Mouse (Mus musculus): Measurements from ENCODE around the gene Slc25a21.
A peak's percentile ranks its signal among the peaks of the same experiment; 100 is the strongest.
"Not testable (repeated sequence)": the region's sequence is repeated elsewhere in the genome, so short reads cannot be mapped to it uniquely, and the experiment has no call there.

Gene Slc25a21

DNA sequence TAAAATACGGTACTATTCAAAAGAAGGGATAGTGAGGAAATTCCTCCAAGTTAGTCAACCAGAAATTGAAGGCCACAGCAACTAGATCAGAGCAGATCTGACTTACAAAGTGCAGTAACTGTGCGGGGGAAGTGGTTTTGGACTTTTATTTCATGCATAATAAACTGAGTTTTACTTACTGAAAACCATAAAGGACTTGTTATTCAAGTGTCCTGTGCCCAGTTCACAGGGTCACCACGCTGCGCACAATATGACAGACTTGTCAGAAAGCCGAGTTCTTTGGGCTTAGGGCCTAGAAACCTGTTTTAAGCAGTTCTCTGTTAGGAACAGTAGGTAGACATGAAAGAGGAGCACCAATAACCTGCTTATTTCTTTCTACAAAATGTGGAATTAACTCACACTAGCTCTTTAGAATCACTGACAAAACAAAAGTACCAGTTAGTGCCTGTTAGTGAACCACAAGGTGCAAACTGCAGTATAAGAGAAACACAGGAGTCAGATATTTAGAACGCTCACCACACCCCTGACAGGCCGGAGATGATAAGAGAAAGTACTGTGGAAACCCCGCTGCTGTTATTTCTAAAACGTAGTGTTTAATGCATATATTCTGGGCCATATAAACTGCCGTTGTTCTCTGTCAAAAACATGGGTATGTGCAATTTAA lies at the start of gene Slc25a21:
Gene Slc25a21, minus strand, starts transcription at position 110 of the 664 bp plus-strand sequence.
- DNase-seq, result no peak

DNA sequence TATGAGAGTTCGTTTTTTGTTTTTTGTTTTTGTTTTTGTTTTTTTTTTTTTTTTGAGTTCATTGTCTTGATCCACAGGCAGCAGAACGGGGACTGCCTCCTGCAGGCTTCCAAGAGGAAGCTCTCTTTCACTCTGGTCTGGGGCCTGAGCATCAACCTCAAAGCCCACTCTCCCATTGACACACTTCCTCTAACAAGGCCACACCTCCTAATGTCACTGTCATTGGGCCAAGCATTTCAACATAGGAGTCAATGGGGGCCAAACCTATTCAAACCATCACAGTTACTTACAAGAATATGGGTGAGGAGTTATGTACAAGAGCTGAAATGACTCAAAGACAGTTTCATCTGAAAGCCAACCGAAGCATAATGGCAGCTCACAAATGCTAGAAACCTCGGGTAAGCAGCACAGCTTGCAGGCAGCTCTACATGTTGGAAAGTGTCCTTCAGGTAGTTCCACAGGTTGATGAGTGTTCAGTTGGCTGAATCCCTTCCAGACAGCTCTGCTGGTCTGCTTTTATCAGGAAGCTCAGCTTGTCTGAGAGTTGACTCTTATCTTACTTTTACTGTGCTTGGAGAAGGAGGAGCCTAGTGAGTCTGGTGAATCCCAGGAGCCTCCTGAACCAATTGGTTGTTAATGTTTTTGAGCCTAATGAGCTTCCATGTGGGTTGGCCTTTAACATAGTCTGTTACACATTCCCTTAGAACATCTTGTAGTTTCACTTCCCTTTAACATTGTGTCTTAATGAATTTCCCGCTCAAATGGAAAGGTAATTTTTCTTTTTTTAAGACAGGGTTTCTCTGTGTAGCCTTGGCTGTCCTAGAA lies 46.6 kb upstream of the Slc25a21 start:
- DNase-seq, result no peak

DNA sequence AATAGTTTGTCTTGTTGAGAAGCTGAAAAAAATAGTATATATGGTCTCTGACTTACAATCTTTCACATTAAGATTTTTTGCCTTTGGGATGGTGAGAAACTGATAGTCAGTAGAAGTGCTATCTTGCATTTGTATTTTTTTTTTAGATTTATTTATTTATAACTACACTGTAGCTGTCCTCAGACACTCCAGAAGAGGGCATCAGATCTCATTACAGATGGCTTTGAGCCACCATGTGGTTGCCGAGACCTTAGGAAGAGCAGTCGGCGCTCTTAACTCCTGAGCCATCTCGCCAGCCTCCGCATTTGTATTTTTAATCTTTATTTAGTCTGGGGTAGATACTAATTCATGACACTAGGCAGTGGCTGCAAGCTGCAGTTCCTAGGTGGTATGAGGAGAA lies 36.1 kb upstream of the Slc25a21 start:
- DNase-seq, result no peak

DNA sequence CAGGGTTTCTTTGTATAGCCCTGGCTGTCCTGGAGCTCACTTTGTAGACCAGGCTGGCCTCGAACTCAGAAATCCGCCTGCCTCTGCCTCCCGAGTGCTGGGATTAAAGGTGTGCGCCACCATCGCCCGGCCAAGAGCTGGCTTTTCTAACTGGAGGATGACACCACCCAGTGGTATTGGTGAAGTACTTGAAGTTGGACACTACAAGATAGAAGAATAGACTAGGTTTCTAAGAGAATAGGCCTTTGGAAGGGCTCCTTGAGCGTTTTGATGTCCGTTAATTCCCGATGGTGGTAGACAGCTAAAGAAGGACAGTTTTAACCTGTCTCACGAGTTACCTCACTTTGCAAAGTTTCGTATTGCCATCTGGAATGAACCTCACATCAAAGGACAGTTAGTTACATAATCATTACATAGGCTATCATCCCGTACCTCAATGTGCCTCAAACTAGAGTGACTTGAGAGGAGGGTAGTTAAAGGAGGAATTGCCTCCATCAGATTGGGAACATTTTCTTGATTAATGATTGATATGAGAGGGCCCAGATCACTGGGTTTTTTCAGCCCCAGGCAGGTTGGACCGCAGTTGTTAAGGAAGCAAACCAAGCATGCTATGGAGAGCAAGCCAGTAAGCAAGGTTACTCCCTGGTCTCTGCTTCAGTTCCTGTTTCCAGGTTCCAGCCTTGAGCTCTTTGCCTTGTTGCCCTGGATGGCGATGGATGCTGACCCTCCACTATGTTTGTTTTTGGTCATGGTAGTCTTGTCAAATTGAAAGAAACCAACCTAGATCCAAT lies 34.0 kb upstream of the Slc25a21 start:
- DNase-seq, result peak; percentile 25 to 58

DNA sequence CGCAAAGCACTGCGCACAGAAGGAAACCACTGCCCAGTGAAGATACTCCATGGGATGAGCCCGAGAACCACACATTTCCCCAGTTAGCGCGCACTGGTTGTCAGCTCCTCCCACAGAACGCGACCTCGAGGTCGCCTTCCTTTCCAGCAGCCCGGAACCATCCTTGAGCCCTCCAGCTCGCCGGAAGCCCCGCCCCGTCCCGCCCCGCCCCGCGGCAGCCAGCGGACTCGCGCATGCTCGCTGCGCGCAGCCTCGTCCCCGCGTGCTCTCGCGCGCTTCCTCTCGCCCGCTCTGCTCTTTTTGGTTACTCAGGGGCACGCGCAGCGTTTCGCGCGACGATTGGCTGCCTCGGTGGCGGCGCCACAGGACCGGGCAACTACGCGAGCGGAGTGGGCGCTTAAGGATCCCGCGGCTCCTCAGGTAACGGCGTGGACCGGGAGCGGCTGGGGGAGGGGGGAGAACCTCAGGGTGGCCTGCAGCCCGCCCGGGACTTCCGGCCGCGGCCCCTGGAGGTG lies 33.0 kb upstream of the Slc25a21 start, which contains the start of the genes Prps1l3 and Mipol1:
Gene Prps1l3, plus strand, starts transcription at position 221 of the 515 bp plus-strand sequence.
Gene Mipol1, plus strand, starts transcription at position 236 of the 515 bp plus-strand sequence.
- peak; percentile 91 to 94 for DNase-seq

DNA sequence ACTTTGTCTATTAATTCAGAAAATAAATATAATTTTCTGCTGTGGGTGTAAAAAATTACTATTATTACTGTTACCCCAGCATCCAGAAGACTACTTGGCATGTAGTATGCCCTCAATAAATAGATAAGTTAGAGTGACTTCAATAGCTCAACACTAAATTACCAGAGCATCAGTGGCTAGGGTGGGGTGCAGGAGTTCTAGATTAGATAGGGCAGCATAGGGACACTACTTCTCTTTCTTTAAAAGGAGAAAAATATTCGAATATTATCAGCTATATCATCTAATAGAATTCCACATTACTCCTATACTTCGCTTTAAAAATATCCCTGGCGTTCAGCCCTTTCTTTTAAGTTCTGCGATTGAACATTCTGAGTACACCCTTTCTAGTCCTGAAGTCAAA lies 32.4 kb upstream of the Slc25a21 start:
- no peak for DNase-seq

DNA sequence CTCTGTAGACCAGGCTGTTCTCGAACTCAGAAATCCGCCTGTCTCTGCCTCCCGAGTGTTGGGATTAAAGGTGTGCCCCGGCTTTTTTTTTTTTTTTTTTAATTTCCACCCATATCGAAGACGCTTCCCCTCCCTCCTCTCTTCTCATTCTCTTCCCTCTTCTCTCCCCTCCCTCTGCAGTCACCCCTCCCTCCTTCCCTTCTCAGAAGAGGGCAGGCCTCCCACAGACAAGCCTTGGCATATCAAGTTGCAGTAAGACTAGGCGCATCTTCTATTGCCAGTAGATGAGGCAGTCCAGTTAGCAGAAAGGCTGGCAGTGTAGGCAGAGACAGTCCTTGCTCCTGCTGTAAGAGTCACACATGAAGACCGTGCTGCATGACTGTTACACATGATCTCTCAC lies 30.5 kb upstream of the Slc25a21 start:
- DNase-seq, result no peak

DNA sequence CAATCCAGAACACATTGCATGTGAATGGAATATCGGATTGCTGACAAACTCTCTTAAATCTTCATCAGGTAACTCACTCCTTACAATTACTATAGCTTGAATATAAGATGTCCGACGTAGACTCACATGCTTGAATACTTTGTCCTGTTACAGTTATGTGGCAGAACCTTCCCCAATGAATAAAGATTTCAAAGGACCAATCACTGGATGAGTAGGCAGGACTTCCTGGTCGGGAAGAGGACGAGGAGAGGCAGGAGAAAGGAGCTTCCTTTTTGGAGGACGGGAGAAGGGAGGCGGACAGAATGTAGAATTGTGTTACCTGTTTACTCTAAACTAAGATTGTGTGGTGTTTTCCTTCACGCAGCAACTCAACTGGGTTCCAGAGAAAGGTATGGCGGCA lies 29.1 kb upstream of the Slc25a21 start:
- DNase-seq, result no peak

DNA sequence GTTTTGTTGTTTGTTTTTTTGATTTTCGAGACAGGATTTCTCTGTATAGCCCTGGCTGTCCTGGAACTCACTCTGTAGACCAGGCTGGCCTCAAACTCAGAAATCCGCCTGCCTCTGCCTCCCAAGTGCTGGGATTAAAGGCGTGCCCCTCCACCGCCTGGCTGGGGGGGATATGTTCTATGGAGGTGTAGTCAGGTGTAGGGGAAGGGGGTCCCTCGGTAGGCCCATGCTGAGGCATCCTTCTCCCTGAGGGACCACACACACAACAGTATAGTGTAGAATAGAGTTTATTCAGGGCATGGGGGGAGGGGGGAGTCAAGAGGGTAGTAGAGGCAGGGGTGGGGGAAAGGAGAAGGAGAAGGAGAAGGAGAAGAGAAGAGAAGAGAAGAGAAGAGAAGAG lies 15.2 kb upstream of the Slc25a21 start:
- DNase-seq, result not testable (repeated sequence)

DNA sequence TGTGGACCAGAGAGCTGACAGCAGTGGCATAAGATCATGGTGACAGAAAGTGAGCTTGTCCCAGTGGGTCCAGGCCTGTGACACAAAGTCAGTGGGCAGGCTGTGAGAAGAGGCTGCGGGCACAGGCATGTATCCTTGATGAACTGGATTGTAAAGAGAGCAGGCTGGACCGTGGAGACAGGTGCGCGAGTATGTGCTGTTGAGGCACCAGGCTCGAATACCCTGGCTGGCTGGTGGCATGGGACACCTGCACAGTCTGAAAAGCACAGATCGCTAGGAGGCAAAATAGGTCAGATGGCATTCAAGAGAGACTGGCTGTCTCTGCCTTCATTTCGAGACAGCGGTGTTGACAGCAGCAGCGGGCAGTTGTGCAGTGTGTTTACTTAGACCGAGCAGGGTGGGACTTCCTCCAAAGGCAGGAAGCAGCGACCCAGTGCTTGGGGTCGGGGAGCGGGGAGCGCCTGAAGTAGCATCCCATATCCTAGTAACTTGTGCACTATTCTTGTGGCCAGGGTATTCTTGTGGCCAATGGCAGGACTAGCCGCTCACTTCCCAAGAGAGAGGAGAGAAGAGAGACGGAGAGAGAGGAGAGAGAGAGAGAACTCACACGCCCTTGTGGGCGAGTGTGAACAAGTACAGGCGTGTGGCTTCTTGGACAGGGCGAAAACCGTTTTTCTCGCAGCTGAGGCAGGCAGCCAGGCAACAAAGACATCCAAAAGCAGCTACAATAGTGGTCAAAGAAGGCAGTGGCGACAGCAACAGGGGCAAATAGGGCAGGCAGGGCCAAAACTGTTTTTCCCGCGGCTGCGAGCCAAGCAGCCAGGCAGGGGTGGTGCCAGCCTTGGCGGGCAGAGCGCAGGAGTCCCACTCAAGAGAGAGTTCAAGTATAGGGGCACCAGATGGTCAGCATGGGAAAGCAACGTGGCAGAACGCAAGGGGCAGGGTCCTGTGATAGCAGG lies 14.4 kb upstream of the Slc25a21 start:
- peak; percentile 65 to 72 for DNase-seq

DNA sequence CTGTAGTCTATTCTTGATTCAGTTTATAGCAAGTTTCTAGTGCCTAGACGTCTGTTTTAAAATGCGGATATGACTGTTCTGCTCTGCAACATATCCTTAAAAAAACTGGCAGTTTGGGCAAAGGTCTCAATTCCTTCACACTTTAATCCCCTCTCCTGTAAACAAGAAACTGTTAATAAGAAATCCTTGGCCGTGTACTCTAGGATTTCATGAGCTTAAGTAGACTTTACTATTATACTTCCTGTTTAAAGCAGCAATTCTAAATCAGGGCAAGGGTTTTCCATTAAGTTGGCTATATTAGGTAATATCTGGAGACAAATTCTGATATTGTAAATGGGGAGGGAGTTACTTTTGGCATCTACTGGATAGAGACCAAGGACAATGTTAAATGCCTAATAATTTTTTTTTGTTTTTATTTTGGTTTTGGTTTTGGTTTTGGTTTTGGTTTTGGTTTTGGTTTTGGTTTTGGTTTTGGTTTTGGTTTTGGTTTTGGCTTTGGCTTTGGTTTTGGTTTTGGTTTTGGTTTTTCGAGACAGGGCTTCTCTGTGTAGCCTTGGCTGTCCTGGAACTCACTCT lies 7.1 kb upstream of the Slc25a21 start:
- DNase-seq, result no peak

DNA sequence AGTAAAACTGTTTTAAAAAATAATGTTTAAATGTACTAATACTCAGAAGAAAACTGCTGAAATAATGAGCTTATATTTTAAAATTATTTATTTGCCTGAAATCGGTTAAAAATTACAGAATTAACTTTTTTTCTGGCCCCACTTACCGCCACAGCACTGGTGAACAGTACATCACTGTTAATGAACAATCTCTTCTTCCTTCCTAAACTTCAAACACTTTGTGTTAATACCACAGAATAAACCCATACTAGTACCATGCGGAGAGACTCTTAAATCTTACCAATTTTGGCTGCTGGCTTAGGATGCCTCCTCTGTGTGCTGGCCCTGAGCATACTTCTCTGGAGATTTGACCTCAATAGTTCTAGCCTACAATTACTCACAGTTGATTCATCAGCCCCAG lies 4.6 kb upstream of the Slc25a21 start:
- DNase-seq, result no peak

DNA sequence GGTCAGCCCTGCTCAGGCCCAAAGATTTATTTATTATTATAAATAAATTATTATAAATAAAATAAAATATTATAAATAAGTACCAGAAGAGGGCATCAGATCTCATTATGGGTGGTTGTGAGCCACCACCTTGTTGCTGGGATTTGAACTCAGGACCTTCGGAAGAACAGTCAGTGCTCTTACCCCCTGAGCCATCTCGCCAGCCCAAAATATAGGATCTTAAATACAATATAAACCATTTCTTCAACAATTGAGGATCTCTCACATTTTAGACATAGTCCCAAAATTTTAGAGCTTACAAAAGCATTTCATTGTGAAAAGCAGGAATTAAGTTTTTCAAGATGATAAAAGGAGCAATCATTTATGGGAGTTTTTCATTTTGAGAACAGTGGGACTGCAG lies 2.2 kb upstream of the Slc25a21 start:
- DNase-seq, result no peak

DNA sequence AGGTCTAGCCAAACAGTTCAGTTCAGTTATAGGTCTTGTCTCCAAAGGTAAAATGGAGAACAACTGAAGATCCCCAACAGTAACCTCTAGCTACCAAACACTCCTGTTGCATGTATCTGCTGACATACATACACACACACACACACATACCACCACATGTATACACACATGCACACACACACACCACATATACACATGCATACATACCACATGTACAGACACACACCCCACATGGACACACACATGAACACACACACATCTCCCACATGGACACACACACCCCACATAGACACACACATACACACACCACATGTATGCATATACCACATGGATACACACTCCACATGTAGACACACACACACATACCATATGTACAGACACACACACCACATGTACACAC lies 997 bp upstream of the Slc25a21 start:
- no peak for DNase-seq

DNA sequence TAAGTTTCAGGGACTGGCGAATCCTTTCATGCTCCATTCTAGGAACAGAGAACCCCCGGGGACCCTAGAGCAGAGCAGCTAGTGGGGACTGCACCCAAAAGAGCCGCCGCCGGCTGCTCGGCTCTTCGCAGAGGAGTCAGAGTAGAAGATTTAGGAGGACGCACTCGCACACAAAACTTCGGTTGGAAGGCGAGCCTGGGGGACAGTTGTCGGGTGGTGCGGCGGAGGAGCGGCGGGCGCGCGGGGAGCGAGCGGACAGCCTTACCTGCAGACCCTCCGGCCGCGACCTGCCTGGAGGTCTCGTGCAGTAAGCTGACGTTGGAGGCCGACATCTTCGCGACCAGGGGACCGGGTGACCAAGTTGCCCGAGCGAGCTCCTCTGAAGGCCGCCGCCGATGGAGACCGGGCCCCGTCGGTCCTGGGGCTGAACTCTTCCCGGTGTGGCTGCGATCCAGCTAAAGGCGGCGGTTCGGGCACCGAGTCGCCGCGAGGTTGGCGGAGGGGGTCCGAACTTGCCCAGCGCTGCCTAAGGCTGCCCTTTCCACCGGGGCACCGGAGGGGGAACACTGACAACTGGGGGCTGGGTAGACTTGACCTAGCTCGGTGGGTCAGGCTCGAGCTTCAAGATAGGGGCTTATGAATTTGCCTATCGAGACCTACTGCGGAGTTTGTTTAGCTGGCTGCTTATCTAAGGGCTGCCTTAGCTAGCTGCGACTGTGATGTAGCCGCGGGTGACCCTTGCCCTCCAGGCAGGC lies 487 bp downstream of the Slc25a21 start:
- peak; percentile 54 to 71 for DNase-seq

DNA sequence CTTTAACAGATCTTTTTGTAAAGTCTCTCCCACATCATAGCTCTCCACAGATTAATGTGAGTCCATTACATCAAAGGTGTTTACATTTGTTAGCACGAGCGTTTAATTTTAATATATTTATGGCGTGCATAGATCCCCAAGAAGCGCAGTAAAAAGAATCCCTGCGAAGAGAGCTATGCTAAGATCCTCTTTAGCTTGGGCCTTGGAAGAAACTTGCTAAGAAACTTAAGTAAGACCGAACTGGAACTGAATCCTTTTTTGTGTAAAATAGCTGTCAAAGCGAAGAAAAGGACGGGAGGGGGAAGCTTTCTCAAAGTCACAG lies 1.0 kb downstream of the Slc25a21 start:
- no peak for DNase-seq

DNA sequence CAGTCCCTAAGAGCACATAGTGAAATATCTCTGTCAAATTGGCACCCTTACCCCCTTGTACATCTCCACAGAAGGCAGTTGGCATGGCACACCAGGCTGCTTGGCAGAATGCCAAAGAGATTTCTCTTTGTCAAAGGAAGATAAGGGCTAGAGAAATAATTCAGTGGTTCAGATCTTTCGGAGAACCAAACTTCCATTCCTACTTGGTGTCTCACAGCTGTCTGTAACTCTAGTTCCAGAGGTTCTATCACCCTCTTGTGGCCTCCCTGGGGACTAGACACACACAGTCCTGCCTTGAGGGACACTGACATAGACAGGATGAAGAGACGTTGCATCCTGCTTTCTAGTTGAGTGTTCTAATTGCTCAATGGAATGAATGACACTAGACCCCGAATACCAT lies 2.7 kb downstream of the Slc25a21 start:
- peak in 1 of 2 experiments; percentile 11 for DNase-seq

DNA sequence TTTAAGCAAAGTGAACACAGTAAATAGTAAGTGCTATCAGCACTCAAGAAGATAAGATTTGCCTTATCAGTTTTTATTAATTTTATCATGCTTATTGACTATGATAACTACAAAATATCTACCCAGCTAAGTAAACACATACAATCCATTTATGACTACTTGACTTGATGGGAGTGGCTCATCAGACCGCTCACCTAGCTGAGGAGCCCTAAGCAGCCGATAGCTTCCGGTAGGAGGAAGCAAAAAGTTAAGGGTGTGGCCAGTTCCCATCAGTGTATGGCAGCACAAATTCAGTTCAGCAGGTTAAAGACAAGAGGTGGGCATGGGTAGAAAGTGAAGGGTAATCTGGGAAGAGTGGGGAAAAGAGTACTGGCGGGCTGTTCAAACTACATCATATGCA lies 10.2 kb downstream of the Slc25a21 start:
- no peak for DNase-seq

DNA sequence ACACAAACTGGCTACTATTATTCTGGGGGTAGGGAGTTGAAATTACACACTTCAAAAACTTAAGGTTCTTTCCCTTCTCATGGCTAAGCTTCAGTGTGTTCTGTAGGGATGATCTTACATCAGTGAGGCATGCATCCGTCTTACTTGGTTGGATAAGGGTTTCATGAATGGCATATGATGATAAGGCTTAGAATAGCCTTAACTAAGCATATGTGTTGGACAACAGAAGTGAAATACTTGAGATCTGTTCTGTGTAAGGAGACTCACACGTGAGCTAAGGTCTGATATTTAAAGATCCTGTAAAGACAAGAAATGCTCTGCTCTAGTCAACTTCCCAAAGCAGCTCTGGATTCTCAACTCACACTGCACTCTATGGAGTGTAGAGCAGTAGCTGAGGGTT lies 11.1 kb downstream of the Slc25a21 start:
- DNase-seq, result no peak

DNA sequence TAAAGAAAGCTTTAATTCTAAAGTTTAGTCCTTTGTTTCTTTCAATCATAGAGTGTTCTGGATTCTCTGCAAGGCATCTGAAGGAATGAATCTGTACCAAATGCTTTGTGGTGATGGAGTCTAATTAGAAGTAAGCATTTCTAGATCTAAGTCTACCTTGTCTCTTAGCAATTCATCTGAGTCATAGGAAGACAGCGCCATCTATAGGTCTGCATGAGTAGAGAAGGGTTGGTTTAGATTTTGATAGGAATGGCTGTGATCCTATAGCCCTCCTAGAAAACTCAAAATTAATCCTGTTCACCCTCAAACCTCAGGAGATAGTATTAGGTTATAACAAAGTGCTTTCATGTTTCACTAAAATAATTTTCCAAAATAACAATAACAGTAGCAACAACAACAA lies 11.8 kb downstream of the Slc25a21 start:
- no peak for DNase-seq

All from kidney, postnatal 4 days (tissue).